Mouse (Mus musculus) spleen, postnatal 4 days (tissue): ENCODE results near the gene Unc93b1.

Experiments
- DNase-seq, 2 experiments: peaks; one replicate each; pipeline ENCODE4 v3.0.0; 2022; ENCODE audit warnings: low spot score in 2 of 2

Unc93b1 gene

GRCm38 (mm10) chr19:3935032-3935895 lies at the start of gene Unc93b1:
TSS of gene Unc93b1 (plus strand) at chr19:3935186.
- DNase-seq, result peak; percentile 71 to 85

GRCm38 (mm10) chr19:3889096-3889495 lies 45.9 kb upstream of the Unc93b1 start:
- DNase-seq, result no peak

- DNase-seq, result peak in 1 of 2 experiments; percentile 66
These were observed 44.8 kb upstream of the Unc93b1 start for GRCm38 (mm10) chr19:3890181-3890580.

- DNase-seq, result no peak
These were observed 41.4 kb upstream of the Unc93b1 start for GRCm38 (mm10) chr19:3893545-3894116.

DNA sequence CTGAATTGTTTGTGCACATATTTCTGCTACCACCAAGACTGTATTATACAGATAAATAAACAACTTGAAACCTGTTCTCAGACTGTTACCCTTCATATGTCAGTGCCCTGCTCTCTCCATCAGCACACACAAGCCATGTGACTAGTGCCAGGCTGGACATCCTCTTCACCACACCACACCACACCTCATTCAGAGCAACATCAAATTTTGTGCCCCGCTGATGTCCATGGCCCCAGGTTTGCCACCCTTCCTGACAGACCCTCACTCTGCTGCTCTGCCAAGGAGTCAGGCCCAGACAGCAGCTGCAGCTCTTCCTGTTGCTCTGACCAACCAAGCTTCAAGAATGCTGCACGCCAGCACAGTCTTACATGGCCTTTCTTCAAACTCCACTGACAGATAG lies 40.7 kb upstream of the Unc93b1 start:
- DNase-seq, result no peak

GRCm38 (mm10) chr19:3895171-3895631 lies 39.8 kb upstream of the Unc93b1 start:
- no peak for DNase-seq

DNA sequence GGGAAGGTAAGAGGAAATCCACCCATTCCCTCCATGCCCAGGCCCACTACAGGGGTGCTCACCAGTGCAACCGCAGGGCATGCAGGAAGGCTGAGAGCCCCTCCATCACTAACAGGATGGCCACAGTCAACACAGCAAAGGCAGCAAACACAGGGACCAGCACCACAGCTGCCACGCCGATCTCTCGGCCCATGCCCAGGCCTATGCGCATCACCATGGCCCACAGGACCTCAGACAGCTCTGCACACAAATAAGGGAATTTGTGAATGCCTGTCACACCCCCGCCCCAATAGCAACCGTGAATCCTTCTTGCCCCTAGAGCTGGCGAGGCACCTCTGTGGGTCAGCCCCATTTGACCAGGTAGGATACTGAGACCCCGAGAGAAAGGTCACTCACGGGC lies 38.8 kb upstream of the Unc93b1 start:
- DNase-seq, result no peak

GRCm38 (mm10) chr19:3897557-3897956 lies 37.4 kb upstream of the Unc93b1 start:
- DNase-seq, result no peak

- no peak for DNase-seq
These were observed 36.0 kb upstream of the Unc93b1 start for GRCm38 (mm10) chr19:3898952-3899351.

DNA sequence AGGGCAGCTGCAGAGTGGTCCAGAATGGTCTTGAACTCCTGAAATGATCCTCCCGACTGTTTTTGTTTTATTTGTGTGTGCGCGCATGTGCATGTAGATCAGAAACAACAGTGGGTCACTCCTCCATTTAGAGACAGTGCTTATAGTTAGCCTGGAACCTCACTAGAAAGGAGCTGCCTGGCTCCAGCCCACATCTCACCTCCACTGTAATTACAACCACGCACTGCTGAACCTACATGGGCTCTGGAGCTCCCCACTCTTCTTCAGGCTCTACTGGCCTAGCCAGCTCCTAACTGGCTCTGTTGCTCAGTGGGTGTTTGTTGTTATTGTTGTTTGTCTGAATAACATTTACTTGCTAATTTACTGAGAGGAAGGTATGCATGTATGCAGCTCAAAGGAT lies 35.4 kb upstream of the Unc93b1 start:
- no peak for DNase-seq

DNA sequence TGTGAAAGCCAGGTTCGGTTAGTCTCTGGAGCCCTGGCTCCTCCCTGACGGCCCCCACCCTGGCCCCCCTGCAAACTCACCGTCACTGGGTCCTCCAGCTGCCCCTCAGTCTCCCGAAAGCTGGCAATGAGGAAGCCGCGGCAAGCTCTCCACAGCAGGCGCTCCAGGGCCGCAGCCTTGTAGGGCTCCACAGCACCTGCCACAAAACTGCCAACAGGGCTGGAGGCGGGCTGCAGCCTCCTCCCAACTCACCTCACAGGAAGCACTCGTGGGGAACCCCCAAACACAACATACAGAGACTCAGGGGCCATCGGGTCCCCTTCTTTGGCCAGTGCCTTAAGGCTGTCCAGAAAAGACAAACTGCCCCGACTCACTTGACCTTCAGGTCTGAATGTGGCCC lies 32.0 kb upstream of the Unc93b1 start:
- DNase-seq, result no peak

- peak in 1 of 2 experiments; percentile 62 for DNase-seq
These were observed 31.2 kb upstream of the Unc93b1 start for GRCm38 (mm10) chr19:3903648-3904362.

DNA sequence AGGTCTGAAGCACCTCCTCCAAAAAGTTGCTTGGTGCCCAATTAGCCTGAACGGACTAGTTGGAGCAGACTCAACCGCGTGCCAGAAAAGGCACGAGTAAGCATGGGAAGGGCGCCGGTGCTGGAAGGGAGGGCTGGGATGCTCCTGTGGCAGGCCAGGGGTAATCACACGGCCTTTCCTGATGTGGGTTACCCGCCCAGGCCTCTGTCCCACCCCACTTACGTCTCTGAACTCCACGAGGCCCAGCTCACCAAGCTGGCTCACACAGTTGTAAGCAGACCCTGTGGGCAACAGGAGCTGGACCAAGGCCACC lies 30.7 kb upstream of the Unc93b1 start:
- no peak for DNase-seq

- DNase-seq, result peak in 1 of 2 experiments; percentile 14
These were observed 29.6 kb upstream of the Unc93b1 start for GRCm38 (mm10) chr19:3905261-3905969.

DNA sequence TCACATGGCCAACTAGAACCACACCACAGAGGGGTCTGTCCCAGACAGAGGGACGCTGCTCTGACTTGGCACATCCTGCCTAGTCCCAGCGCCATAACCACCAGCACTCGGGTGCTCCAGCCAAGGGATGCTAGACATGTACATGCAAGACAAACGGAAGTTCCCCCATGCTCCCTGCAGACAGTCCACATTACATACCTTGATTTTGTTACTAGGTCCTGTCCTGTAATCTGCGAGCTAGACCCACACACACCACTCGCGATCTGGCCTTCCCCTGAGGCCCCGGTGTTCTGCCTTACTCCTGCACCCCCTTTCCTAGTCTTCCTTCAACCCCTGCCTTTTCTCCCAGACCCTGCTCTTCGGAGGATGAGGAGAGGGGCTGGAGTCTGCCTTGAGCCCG lies 28.7 kb upstream of the Unc93b1 start:
- DNase-seq, result peak in 1 of 2 experiments; percentile 13

GRCm38 (mm10) chr19:3906795-3907786 lies 27.9 kb upstream of the Unc93b1 start, which contains the start of gene Tcirg1:
TSS of gene Tcirg1 (minus strand) at chr19:3907133.
- DNase-seq, result peak; percentile 74 to 86

DNA sequence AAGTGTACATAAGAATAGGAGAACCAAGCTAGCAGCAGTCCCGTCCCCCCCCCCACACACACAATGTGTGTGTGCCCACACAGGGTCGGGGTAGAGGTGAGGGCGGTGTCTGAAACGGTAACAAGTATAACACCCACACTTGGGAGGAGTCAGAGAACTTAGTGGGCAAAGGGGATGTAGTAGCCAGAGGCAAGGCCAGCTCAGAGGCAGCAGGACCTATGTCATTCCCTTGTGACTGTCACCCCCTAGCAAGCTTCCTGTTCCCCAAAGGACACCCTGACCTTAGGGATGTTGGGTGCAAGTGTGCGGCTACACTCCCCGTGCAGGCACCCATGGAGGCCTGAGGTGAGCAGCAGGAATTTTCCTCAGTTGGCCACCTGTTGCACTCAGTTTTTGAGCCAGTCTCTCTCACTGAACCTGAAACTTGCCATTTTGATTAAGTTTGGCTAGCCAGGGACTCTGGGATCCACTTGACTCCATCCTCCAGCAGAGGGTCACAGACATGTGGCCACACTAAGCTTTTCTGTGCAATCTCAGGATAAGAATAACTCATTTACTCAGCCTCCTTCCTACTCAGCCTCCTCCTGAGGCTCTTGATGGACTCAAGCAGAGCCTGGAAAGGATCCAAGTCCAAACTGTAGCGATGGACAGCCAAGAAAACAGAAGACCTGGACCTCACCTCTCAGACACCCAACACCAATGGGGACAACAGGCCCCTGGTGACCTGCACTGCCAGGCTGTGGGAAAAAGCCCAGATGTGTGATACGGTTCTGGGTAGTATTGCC lies 26.9 kb upstream of the Unc93b1 start:
- no peak for DNase-seq

- no peak for DNase-seq
These were observed 24.8 kb upstream of the Unc93b1 start for GRCm38 (mm10) chr19:3910206-3910605.

DNA sequence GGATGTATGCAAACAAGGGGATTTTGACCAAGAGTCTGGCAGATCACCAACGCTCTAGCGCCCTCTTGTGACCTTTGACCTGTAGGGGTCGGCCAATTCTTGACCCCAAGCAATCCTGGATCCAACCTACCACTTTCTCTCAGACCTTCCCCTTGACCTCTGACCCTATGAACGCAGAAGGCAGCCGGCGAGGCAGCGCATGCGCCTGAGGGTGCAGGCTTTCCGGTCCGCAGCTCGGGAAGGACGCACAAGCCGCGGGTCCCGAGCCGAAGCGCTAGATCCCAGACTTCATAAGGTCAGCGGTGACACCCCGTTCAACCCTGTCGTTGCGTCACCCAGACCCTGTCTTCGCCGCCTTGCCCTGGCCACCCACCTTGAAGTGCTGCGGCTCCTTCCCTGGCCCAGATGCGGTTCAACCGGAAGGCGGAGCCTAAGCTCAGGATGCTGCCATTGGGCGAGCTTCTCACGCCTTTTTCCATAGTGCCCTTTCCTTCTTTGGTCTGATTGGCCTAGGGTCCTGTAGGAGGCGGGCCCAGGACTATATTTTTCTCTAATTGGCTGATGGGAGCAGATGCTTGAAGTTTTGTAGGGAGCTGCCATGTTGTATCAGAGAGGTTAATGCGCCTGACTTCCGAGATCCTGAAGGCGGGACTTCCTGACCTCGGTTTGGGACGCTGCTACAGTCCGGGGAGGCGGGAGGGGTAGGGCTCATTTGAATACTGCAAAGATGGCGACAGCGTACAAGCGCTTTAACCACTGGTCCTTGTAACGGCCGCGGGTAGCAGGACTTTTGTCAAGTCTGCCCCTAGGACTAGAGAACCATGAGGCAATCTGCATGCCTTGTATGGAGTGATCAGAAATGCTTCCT lies 22.4 kb upstream of the Unc93b1 start, which contains the start of gene Ndufs8:
TSS of gene Ndufs8 (minus strand) at position 438 of the 868 bp plus-strand sequence.
- DNase-seq, result peak; percentile 89 to 91
